Mouse (Mus musculus) liver, postnatal 0 days (tissue): Measurements from ENCODE around the gene Myl3.

ENCODE experiments used
- CTCF ChIP-seq: sonication (generic); IDR thresholded peaks from 2 replicates; pipeline ENCODE4 v1.5.1; 2016; ENCODE audit warnings: antibody characterized with exemption, low read depth
- EP300 ChIP-seq: IDR thresholded peaks from 2 replicates; pipeline ENCODE4 v1.6.1; 2016; ENCODE audit warnings: antibody characterized with exemption, low read depth, mild to moderate bottlenecking

GRCm38 (mm10) chr9:110734154-110734553 is 7.5 kb upstream of the Myl3 start:
- TF ChIP-seq CTCF (no peak), EP300 (no peak)
